Mouse (Mus musculus) embryonic facial prominence, embryonic 15.5 days (tissue): ENCODE measurements around the gene Olfr1160. TPM values are rescaled to one million over a fixed set of nuclear protein-coding genes. Genes with fewer than 3 reads are reported as not detected.
"Not testable (repeated sequence)": the region's sequence is repeated elsewhere in the genome, so short reads cannot be mapped to it uniquely, and the experiment has no call there.

ENCODE experiments used
- ATAC-seq: fragments of 200-750 bp; cut with Nextera tagmentation; 2 replicates; pipeline ENCODE4 v1.8.0; 2017; ENCODE audit warnings: low read depth, moderate TSS enrichment; ENCODE audit not compliant: insufficient number of reproducible peaks, low FRiP score, low TSS enrichment
- H3K27ac ChIP-seq: fragments of 300-500 bp; sonication (generic); replicated peaks from 2 replicates; pipeline ENCODE4 v1.5.1; 2015; ENCODE audit warnings: mild to moderate bottlenecking, inconsistent platforms
- H3K27me3 ChIP-seq: fragments of 300-500 bp; sonication (generic); 2 replicates; pipeline ENCODE4 v1.6.1; 2015; ENCODE audit warnings: inconsistent platforms
- H3K36me3 ChIP-seq: fragments of 300-500 bp; sonication (generic); 2 replicates; pipeline ENCODE4 v1.6.1; 2015; ENCODE audit warnings: mild to moderate bottlenecking, inconsistent platforms
- H3K4me1 ChIP-seq: fragments of 300-500 bp; sonication (generic); 2 replicates; pipeline ENCODE4 v1.6.1; 2015; ENCODE audit warnings: inconsistent platforms
- H3K4me2 ChIP-seq: fragments of 300-500 bp; sonication (generic); replicated peaks from 2 replicates; pipeline ENCODE4 v1.6.1; 2015; ENCODE audit warnings: mild to moderate bottlenecking, inconsistent platforms
- H3K4me3 ChIP-seq: fragments of 300-500 bp; sonication (generic); replicated peaks from 2 replicates; pipeline ENCODE4 v1.5.1; 2015; ENCODE audit warnings: mild to moderate bottlenecking, inconsistent platforms
- H3K9ac ChIP-seq: fragments of 300-500 bp; sonication (generic); 2 replicates; pipeline ENCODE4 v1.6.1; 2015; ENCODE audit warnings: inconsistent platforms
- H3K9me3 ChIP-seq: fragments of 300-500 bp; sonication (generic); replicated peaks from 2 replicates; pipeline ENCODE4 v1.6.1; 2016; ENCODE audit warnings: inconsistent platforms
- WGBS: fragments of 180-500 bp; shearing (Covaris S2); methylation state at CpG from one replicate; pipeline ENCODE4 v1.1.7; 2015; 5-methylcytosine and 5-hydroxymethylcytosine counted together
- polyA plus RNA-seq: library from polyadenylated mRNA; unstranded; fragments of >200 nt; fragmentation: Nextera tagmentation; extraction: Ambion mirVana; gene quantifications from 2 replicates; pipeline ENCODE4 v1.2.1, GENCODE M21; 2015

The Olfr1160 gene
- polyA plus RNA-seq = 0.17 TPM in 1 of 2 replicates, not detected in the other

- Histone ChIP-seq H3K9ac (no peak within 1 kb of the TSS), H3K4me2 (no peak within 1 kb of the TSS), H3K27ac (no peak within 1 kb of the TSS), H3K4me1 (no peaks in the 10 kb centered on the region), H3K4me3 (no peak within 1 kb of the TSS), H3K9me3 (no peaks in the 10 kb centered on the region), H3K27me3 (no peaks in the 10 kb centered on the region), H3K36me3 (no peaks in the 10 kb centered on the region)
- ATAC-seq = no peak
Measured at GRCm38 (mm10) chr2:88007515-88008318, at the start of gene Olfr1160. Olfr1160 (minus strand) TSS chr2:88008268.

- no peak within 1 kb of the TSS for H3K27ac ChIP-seq
- H3K36me3 ChIP-seq = no peaks in the 10 kb centered on the region
- no peak within 1 kb of the TSS for H3K9ac ChIP-seq
- no peaks in the 10 kb centered on the region for H3K27me3 ChIP-seq
- H3K4me2 ChIP-seq = no peak within 1 kb of the TSS
- no peak for ATAC-seq
- H3K4me1 ChIP-seq = no peaks in the 10 kb centered on the region
- no peak within 1 kb of the TSS for H3K4me3 ChIP-seq
- no peaks in the 10 kb centered on the region for H3K9me3 ChIP-seq
- WGBS = 71% methylated on average over 1 of the region's 1 CpGs
Measured at GRCm38 (mm10) chr2:88051029-88051428, 43.0 kb upstream of the Olfr1160 start, which contains the start of gene Olfr1162. Olfr1162 (minus strand) TSS chr2:88051129.

- ATAC-seq = no peak
Measured at GRCm38 (mm10) chr2:88037599-88037998, 29.5 kb upstream of the Olfr1160 start, which contains the start of gene Olfr73. Olfr73 (minus strand) TSS chr2:88037699.

GRCm38 (mm10) chr2:88022474-88022873 lies 14.4 kb upstream of the Olfr1160 start, which contains the start of gene Olfr1161:
Olfr1161 (plus strand) TSS chr2:88022774.
- H3K4me2 ChIP-seq, H3K9me3 ChIP-seq, H3K27me3 ChIP-seq, H3K4me3 ChIP-seq, H3K4me1 ChIP-seq, ATAC-seq, H3K9ac ChIP-seq, H3K27ac ChIP-seq, H3K36me3 ChIP-seq: not testable (repeated sequence)
- 80% methylated on average over 1 of the region's 1 CpGs for whole genome bisulfite sequencing

More at GRCm38 (mm10) chr2:88037599-88037998, 29.5 kb upstream of the Olfr1160 start, which contains the start of gene Olfr73:
- Histone ChIP-seq H3K4me1 (no peaks in the 10 kb centered on the region), H3K4me2 (no peak within 1 kb of the TSS), H3K9me3 (no peaks in the 10 kb centered on the region), H3K27ac (no peak within 1 kb of the TSS), H3K36me3 (no peaks in the 10 kb centered on the region), H3K9ac (no peak within 1 kb of the TSS), H3K4me3 (no peak within 1 kb of the TSS), H3K27me3 (no peaks in the 10 kb centered on the region)

- Histone ChIP-seq H3K27me3 (no peaks in the 10 kb centered on the region), H3K4me3 (no peak within 1 kb of the TSS), H3K27ac (no peak within 1 kb of the TSS), H3K9ac (no peak within 1 kb of the TSS), H3K9me3 (no peaks in the 10 kb centered on the region), H3K4me2 (no peak within 1 kb of the TSS), H3K36me3 (no peaks in the 10 kb centered on the region), H3K4me1 (no peaks in the 10 kb centered on the region)
- ATAC-seq = no peak
Measured at GRCm38 (mm10) chr2:87989813-87990212, 18.3 kb downstream of the Olfr1160 start, which contains the start of gene Olfr1158. Olfr1158 (plus strand) TSS chr2:87990113.

GRCm38 (mm10) chr2:87974563-87974962 lies 33.5 kb downstream of the Olfr1160 start, which contains the start of gene Olfr74:
Olfr74 (minus strand) TSS chr2:87974663.
- Histone ChIP-seq H3K4me2 (no peak within 1 kb of the TSS), H3K9me3 (no peaks in the 10 kb centered on the region), H3K4me3 (no peak within 1 kb of the TSS), H3K27me3 (no peaks in the 10 kb centered on the region), H3K4me1 (no peaks in the 10 kb centered on the region), H3K9ac (no peak within 1 kb of the TSS), H3K36me3 (no peaks in the 10 kb centered on the region), H3K27ac (no peak within 1 kb of the TSS)
- WGBS = 73% methylated on average over 3 of the region's 3 CpGs
- ATAC-seq = no peak

- H3K36me3 ChIP-seq = no peaks in the 10 kb centered on the region
- H3K27ac ChIP-seq = no peak within 1 kb of the TSS
- no peak within 1 kb of the TSS for H3K9ac ChIP-seq
- H3K4me3 ChIP-seq = no peak within 1 kb of the TSS
- H3K4me2 ChIP-seq = no peak within 1 kb of the TSS
- ATAC-seq = no peak
- no peaks in the 10 kb centered on the region for H3K4me1 ChIP-seq
- no peaks in the 10 kb centered on the region for H3K9me3 ChIP-seq
- no peaks in the 10 kb centered on the region for H3K27me3 ChIP-seq
- 94% methylated on average over 4 of the region's 4 CpGs for WGBS
Measured at GRCm38 (mm10) chr2:87968199-87968598, 39.9 kb downstream of the Olfr1160 start, which contains the start of gene Olfr1157. Olfr1157 (minus strand) TSS chr2:87968299.

GRCm38 (mm10) chr2:87953000-87953399 lies 55.1 kb downstream of the Olfr1160 start, which contains the start of gene Olfr1156:
Olfr1156 (minus strand) TSS chr2:87953100.
- Histone ChIP-seq H3K4me1 (no peaks in the 10 kb centered on the region), H3K27me3 (no peaks in the 10 kb centered on the region), H3K4me3 (no peak within 1 kb of the TSS), H3K36me3 (no peaks in the 10 kb centered on the region), H3K4me2 (no peak within 1 kb of the TSS), H3K27ac (no peak within 1 kb of the TSS), H3K9ac (no peak within 1 kb of the TSS), H3K9me3 (no peaks in the 10 kb centered on the region)
- ATAC-seq = no peak

Other genes starting within 250 kb of the Olfr1160 start
- 0.17 TPM in 1 of 2 replicates, not detected in the other for gene Olfr152, start 228.8 kb downstream of the Olfr1160 start, polyA plus RNA-seq
- 0.27 TPM in 1 of 2 replicates, not detected in the other for gene Olfr1143, start 207.7 kb downstream of the Olfr1160 start, polyA plus RNA-seq
- gene Olfr1145, start 198.4 kb downstream of the Olfr1160 start, polyA plus RNA-seq = not detected in 2 replicates
- gene Olfr1148, start 177.7 kb downstream of the Olfr1160 start, polyA plus RNA-seq = not detected in 2 replicates
- gene Olfr1150-ps1, start 164.3 kb downstream of the Olfr1160 start, polyA plus RNA-seq = 0.04 TPM in 1 of 2 replicates, not detected in the other
- gene Olfr1151, start 152.4 kb downstream of the Olfr1160 start, polyA plus RNA-seq = not detected in 2 replicates
- gene Olfr1152, start 141.8 kb downstream of the Olfr1160 start, polyA plus RNA-seq = 0.05 TPM in 1 of 2 replicates, not detected in the other
- gene Olfr1153, start 113.3 kb downstream of the Olfr1160 start, polyA plus RNA-seq = not detected in 2 replicates
- gene Olfr1154, start 103.1 kb downstream of the Olfr1160 start, polyA plus RNA-seq = not detected in 2 replicates
- 0.17 TPM in 1 of 2 replicates, not detected in the other for gene Olfr1155, start 63.1 kb downstream of the Olfr1160 start, polyA plus RNA-seq
- gene Olfr1156, start 55.2 kb downstream of the Olfr1160 start, polyA plus RNA-seq = 0.07 TPM in 1 of 2 replicates, not detected in the other
- gene Olfr1157, start 40.0 kb downstream of the Olfr1160 start, polyA plus RNA-seq = 0.03 TPM in 1 of 2 replicates, not detected in the other
- gene Olfr74, start 33.6 kb downstream of the Olfr1160 start, polyA plus RNA-seq = not detected in 2 replicates
- gene Olfr1158, start 18.2 kb downstream of the Olfr1160 start, polyA plus RNA-seq = not detected in 2 replicates
- not detected in 2 replicates for gene Olfr1161, start 14.5 kb upstream of the Olfr1160 start, polyA plus RNA-seq
- gene Olfr73, start 29.4 kb upstream of the Olfr1160 start, polyA plus RNA-seq = 0.11 and 0.18 TPM in 2 replicates
- 0.12 TPM in 1 of 2 replicates, not detected in the other for gene Olfr1162, start 42.9 kb upstream of the Olfr1160 start, polyA plus RNA-seq
- not detected in 2 replicates for gene Olfr1163, start 63.6 kb upstream of the Olfr1160 start, polyA plus RNA-seq
- gene Olfr1164, start 85.7 kb upstream of the Olfr1160 start, polyA plus RNA-seq = not detected in 2 replicates
- gene Olfr1166, start 120.0 kb upstream of the Olfr1160 start, polyA plus RNA-seq = not detected in 2 replicates
- gene Olfr1167, start 146.9 kb upstream of the Olfr1160 start, polyA plus RNA-seq = not detected in 2 replicates
- gene Olfr1168, start 173.6 kb upstream of the Olfr1160 start, polyA plus RNA-seq = not detected in 2 replicates
- gene Olfr1170, start 220.1 kb upstream of the Olfr1160 start, polyA plus RNA-seq = not detected in 2 replicates